Mouse (Mus musculus) embryo, embryonic 11.5 days (tissue): ENCODE data around the gene Hsf2bp.

Experiments
- DNase-seq: peaks from one replicate; pipeline ENCODE4 v3.0.0-alpha.2; 2012; ENCODE audit warnings: low read depth, low spot score

Hsf2bp gene

GRCm38 (mm10) chr17:31905791-31906211, 130.3 kb downstream of the Hsf2bp start:
- DNase-seq: no peak

GRCm38 (mm10) chr17:31905201-31905790, 130.9 kb downstream of the Hsf2bp start:
- no peak for DNase-seq

- no peak for DNase-seq
Measured at GRCm38 (mm10) chr17:31904036-31904435, 132.1 kb downstream of the Hsf2bp start.

- DNase-seq: no peak
Measured at GRCm38 (mm10) chr17:31902630-31903198, 133.4 kb downstream of the Hsf2bp start.

GRCm38 (mm10) chr17:31901461-31902204, 134.5 kb downstream of the Hsf2bp start:
- no peak for DNase-seq

GRCm38 (mm10) chr17:31898941-31899340, 137.2 kb downstream of the Hsf2bp start:
- DNase-seq: no peak

- no peak for DNase-seq
Measured at GRCm38 (mm10) chr17:31897186-31897793, 138.9 kb downstream of the Hsf2bp start.

GRCm38 (mm10) chr17:31896751-31897150, 139.4 kb downstream of the Hsf2bp start:
- no peak for DNase-seq

GRCm38 (mm10) chr17:31896311-31896710, 139.8 kb downstream of the Hsf2bp start:
- no peak for DNase-seq
